Mouse (Mus musculus) testis, adult 2 months (tissue): ENCODE measurements around the gene Dkk2. TPM values are rescaled to one million over a fixed set of nuclear protein-coding genes. Genes with fewer than 3 reads are reported as not detected.

ENCODE experiments used
- H3K27ac ChIP-seq: fragments of 200-500 bp; 2 replicates; pipeline ENCODE4 v1.5.1; 2012; ENCODE audit warnings: low read depth, low read length; ENCODE audit not compliant: control insufficient read depth, insufficient read depth
- H3K27me3 ChIP-seq: fragments of 200-500 bp; 2 replicates; pipeline ENCODE4 v1.6.1; 2012; ENCODE audit warnings: mild to moderate bottlenecking, low read length, moderate library complexity; ENCODE audit not compliant: control insufficient read depth, insufficient read depth
- H3K36me3 ChIP-seq: fragments of 200-500 bp; 2 replicates; pipeline ENCODE4 v1.6.1; 2012; ENCODE audit warnings: mild to moderate bottlenecking, low read length; ENCODE audit not compliant: control insufficient read depth, insufficient read depth
- H3K4me1 ChIP-seq: fragments of 200-500 bp; 2 replicates; pipeline ENCODE4 v1.6.1; 2012; ENCODE audit warnings: low read length; ENCODE audit not compliant: control insufficient read depth, insufficient read depth
- H3K4me3 ChIP-seq: fragments of 200-500 bp; 2 replicates; pipeline ENCODE4 v1.5.1; 2012; ENCODE audit warnings: low read depth, mild to moderate bottlenecking, low read length, moderate library complexity, mixed read lengths; ENCODE audit not compliant: control insufficient read depth
- CTCF ChIP-seq: fragments of 200-500 bp; IDR thresholded peaks from 2 replicates; pipeline ENCODE4 v1.5.1; 2012; ENCODE audit warnings: low read depth, mild to moderate bottlenecking, inconsistent platforms, low read length, moderate library complexity; ENCODE audit not compliant: control insufficient read depth, insufficient read depth, insufficient replicate concordance
- POLR2A ChIP-seq: fragments of 200-500 bp; IDR thresholded peaks from 2 replicates; pipeline ENCODE4 v1.6.1; 2012; ENCODE audit warnings: low read depth, mild to moderate bottlenecking, inconsistent platforms, low read length, moderate library complexity; ENCODE audit not compliant: control insufficient read depth
- polyA plus RNA-seq: library from polyadenylated mRNA; depleted of rRNA; stranded (reverse); fragments of >200 nt; gene quantifications from 2 replicates; pipeline ENCODE4 v1.2.3, GENCODE M21; 2012

The Dkk2 gene
- polyA plus RNA-seq, 1 experiment: 0.05 TPM

- H3K4me1 ChIP-seq: no peaks in the 10 kb centered on the region
- TF ChIP-seq CTCF (no peak), POLR2A (no peak)
- no peaks in the 10 kb centered on the region for H3K27me3 ChIP-seq
- H3K4me3 ChIP-seq: no peak overlapping the region
- no peak overlapping the region for H3K27ac ChIP-seq
- H3K36me3 ChIP-seq: no peaks in the 10 kb centered on the region
Observed at GRCm38 (mm10) chr3:132063966-132064365, 21.1 kb upstream of the Dkk2 start.

GRCm38 (mm10) chr3:132064920-132065319 lies 20.2 kb upstream of the Dkk2 start:
- H3K36me3 ChIP-seq: no peaks in the 10 kb centered on the region
- TF ChIP-seq POLR2A (no peak), CTCF (no peak)
- H3K27me3 ChIP-seq: no peaks in the 10 kb centered on the region
- H3K4me3 ChIP-seq: no peak overlapping the region
- no peak overlapping the region for H3K27ac ChIP-seq
- no peaks in the 10 kb centered on the region for H3K4me1 ChIP-seq

- Histone ChIP-seq H3K4me1 (no peaks in the 10 kb centered on the region), H3K4me3 (no peak overlapping the region), H3K36me3 (no peaks in the 10 kb centered on the region), H3K27me3 (no peaks in the 10 kb centered on the region), H3K27ac (no peak overlapping the region)
- TF ChIP-seq CTCF (no peak), POLR2A (no peak)
Observed at GRCm38 (mm10) chr3:132070949-132071348, 14.1 kb upstream of the Dkk2 start.

- TF ChIP-seq POLR2A: no peak
- TF ChIP-seq CTCF: peak; percentile 39; the same call in 1 of the 2 replicates
- H3K27me3 ChIP-seq: no peaks in the 10 kb centered on the region
- no peak overlapping the region for H3K27ac ChIP-seq
Observed at GRCm38 (mm10) chr3:132084018-132084417, 1.1 kb upstream of the Dkk2 start.

GRCm38 (mm10) chr3:132084680-132085079 lies 412 bp upstream of the Dkk2 start:
- no peak overlapping the region for H3K27ac ChIP-seq
- TF ChIP-seq POLR2A (no peak), CTCF (no peak)
- H3K27me3 ChIP-seq: no peaks in the 10 kb centered on the region
- peaks cover 10% of the 10 kb centered on the region for H3K4me1 ChIP-seq
- H3K4me3 ChIP-seq: no peak overlapping the region
- no peaks in the 10 kb centered on the region for H3K36me3 ChIP-seq

More at GRCm38 (mm10) chr3:132084018-132084417, 1.1 kb upstream of the Dkk2 start:
- H3K4me3 ChIP-seq: no peak overlapping the region
- H3K36me3 ChIP-seq: no peaks in the 10 kb centered on the region
- peaks cover 10% of the 10 kb centered on the region for H3K4me1 ChIP-seq

- Histone ChIP-seq H3K27me3 (no peaks in the 10 kb centered on the region), H3K4me3 (no peak overlapping the region; the same call in 1 of the 2 replicates), H3K4me1 (peaks cover 10% of the 10 kb centered on the region), H3K36me3 (no peaks in the 10 kb centered on the region), H3K27ac (no peak overlapping the region)
- TF ChIP-seq POLR2A: no peak
- TF ChIP-seq CTCF: no peak
Observed at GRCm38 (mm10) chr3:132085823-132086350, 795 bp downstream of the Dkk2 start.

GRCm38 (mm10) chr3:132086461-132086860 lies 1.4 kb downstream of the Dkk2 start:
- Histone ChIP-seq H3K27ac (no peak overlapping the region), H3K4me3 (no peak overlapping the region), H3K4me1 (peaks cover 10% of the 10 kb centered on the region), H3K36me3 (no peaks in the 10 kb centered on the region), H3K27me3 (no peaks in the 10 kb centered on the region)
- TF ChIP-seq POLR2A (no peak), CTCF (no peak)

GRCm38 (mm10) chr3:132087011-132087486 lies 2.0 kb downstream of the Dkk2 start:
- Histone ChIP-seq H3K4me1 (peaks cover 10% of the 10 kb centered on the region), H3K4me3 (no peak overlapping the region), H3K27me3 (no peaks in the 10 kb centered on the region), H3K36me3 (no peaks in the 10 kb centered on the region), H3K27ac (no peak overlapping the region)
- TF ChIP-seq POLR2A: no peak
